Mouse (Mus musculus) frontal cortex, postnatal 36 days (tissue): ENCODE results near the gene Spock1.
"Not testable (repeated sequence)": the region's sequence is repeated elsewhere in the genome, so short reads cannot be mapped to it uniquely, and the experiment has no call there.

Experiments
- DNase-seq, 2 experiments: peaks; one replicate each; pipeline ENCODE4 v3.0.0; 2022; ENCODE audit warnings: low spot score in 2 of 2

Spock1 gene

DNA sequence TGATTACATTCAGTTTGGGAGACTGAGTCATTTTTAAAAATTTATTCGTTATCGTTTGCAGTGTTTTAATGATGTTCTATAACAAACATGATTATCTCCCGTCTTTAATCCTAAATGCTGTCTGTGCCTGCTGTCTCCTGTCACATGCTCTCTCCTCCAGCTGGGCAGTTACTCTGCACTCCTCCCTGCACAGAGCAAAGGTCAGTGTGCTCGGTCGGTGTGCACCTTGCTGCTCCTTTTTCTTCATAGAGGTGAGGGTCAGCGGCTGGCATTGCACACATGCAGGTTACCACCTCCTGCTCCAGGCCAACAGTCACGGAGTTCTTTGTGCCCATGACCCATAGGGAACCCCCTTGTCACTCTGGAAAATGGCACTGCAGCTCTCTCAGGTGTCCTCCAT, 411.4 kb downstream of the Spock1 start:
- no peak for DNase-seq

DNA sequence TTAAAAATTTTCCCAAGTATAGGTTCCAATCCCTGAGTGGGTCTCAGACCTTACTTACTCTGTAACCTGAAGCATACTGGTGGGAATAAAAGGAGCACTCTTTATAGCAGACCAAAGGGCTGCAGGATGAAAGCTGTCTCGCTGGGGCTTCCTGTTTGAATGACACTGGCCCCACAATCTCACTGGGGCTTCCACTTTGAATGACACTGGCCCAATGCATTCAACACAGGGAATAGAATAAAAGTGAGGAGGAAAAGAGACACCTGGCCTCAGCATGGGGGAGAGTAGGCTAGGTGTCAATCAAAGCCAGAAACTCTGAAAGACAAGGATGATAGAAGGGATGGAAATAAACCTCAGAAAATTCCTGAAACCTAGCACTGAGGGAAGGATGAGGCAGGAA, 413.3 kb downstream of the Spock1 start:
- DNase-seq, result no peak

DNA sequence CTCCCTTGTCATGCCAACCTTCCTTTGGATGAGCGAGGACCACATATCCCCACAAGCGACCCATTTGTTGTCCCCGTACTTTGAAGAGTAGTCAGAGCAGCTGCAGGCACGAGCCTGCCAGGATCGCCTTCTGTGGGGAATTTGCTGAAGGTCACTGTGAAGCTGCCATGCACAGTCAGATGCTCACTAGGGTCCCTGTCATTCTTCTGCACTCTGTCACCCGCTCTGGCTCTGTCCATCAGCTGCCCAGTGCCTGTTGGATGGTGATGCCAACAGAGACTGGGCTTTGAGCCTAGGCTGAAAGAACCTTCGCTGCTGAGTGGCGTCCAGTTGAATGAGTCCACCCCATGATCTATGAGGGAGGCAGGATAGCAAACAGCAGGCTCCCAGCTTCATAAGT, 419.2 kb downstream of the Spock1 start:
- peak in 1 of 2 experiments; percentile 13 for DNase-seq

DNA sequence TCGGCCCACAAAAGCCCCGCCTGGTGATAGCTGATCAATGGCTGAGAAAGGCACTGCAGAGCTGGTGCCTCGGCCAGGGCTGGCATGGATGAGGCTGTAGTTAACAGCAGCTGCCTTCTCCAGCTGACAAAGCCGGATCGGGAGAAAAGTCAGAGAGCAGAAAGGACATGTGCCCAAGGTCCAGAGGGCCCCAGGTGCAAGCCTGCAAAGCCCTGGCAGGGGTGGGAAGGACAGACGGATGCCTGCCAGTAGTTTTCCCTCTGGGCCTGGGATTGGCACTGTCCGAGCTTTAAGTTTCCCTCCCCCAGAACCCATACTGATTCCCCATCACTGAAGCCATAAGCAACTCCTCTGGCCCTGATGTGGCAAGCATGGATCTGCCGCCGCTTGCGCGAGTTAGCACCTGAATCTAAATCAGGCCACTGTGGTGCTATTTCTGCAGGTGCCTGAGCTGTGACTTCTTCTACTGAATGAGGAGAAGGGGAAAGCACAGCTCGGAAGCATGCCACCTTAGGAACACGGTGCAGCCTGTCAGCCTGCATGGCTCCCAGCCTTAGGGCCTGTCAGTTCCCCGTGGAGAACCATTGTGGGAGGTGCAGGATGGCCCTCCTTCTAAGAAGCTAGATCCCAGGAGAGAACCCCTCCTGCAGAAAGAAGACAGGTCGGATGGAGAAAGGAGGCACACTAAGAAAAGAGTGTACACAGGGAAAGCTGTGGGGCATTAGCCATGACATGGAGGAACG, 423.5 kb downstream of the Spock1 start:
- no peak for DNase-seq

DNA sequence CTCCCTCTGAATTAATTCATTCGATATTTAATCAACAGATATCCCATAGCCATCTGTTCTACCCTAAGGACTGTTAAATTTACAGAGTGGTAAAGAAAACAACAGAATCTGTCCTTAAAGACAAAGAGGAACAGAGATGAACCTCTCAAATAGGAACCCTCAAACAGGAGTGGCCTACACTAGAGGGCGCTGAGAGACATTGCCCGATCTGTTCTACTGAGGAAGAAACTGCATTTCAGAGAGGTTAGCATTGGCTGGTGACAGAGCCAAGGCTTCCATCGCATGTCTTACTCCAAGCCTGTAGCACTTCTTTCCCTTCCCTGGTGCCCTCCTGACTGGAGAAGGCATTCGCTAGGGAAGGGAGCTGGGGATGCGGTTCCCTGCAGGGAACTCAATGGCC, 431.4 kb downstream of the Spock1 start:
- DNase-seq, result peak; percentile 49 to 65

DNA sequence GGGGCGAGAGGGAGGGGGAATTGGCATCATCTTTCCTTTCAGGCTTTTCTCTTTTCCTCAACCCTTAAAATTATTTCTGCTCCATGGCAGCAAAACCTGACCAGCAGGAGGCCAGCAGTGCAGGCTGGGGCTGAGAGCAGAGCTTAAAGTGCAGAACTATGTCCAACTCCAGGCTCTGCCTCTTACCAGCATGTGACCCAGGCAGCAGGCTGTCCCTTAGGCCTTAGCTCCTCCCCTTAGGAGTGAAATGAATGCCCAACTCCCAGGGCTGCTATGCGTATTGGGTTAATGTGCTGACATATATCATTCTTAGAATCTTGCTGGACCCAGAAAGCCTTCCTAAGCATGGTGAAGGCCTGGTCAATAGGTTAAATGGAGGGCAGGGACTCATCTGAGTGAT, 434.1 kb downstream of the Spock1 start:
- DNase-seq, result no peak

DNA sequence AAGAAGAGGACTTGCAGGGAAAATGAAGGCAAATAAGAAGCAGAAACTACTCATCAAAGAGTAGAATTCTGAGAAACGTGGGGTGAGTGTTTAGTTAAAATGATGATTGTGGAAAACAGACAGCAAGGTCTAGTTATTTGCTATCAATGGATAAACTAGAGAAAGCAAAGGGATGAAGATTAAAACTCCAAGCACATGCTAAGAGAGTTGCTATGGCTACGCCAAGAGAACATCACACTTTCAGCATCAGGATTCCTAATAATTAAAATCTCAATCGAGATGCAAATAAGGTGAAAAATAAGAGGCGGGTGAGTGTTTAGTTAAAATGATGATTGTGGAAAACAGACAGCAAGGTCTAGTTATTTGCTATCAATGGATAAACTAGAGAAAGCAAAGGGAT, 437.2 kb downstream of the Spock1 start:
- not testable (repeated sequence) for DNase-seq

DNA sequence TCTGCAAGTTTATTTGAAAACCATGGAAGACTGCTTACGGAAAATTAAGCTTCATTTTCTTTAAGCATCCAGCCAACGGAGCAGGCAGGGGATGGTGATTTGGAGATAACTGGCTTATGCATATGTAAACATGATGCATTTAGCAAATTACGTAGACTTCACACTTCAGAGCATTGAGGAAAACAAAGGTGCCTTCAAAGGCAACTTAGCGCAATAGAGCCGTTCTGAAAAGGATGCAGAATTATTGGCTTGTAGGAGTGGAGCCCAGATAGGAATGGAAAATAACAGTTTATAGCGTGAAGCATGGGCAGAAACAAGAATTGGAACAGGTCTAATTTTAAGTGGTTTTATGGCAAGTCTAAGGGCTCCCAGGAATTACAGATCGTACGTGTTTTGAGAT, 448.2 kb downstream of the Spock1 start:
- DNase-seq, result no peak

DNA sequence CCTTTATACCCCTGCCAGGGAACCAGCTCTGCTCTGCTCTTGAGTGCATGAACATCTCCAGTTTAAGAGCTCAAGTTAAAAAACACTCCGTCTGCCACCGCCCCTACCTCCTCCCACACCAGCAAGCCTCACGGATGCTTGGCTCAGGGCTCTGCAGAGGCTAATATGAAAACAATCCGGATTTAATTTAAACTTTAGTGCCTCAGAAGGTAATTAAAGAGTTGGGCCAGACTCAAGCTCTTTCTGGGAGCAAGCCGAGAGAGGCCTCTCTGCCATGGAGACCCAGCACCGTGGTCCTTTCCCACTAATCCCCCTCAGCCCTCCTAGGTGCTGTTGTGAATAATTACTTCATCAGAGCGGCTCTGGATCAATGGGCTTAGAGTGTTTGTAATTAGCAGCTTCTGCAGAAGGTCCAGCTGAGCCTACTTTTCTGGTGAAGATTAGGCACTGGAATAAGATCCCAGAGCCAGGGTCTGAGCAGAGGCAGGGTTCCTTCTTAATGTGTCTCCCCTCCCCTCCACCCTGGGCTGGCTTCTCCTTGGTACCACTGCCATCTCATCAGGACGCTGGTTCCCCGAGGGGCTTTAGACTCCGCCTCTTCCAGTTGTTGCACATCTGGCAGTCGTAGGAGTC, 457.8 kb downstream of the Spock1 start:
- peak; percentile 47 to 58 for DNase-seq

DNA sequence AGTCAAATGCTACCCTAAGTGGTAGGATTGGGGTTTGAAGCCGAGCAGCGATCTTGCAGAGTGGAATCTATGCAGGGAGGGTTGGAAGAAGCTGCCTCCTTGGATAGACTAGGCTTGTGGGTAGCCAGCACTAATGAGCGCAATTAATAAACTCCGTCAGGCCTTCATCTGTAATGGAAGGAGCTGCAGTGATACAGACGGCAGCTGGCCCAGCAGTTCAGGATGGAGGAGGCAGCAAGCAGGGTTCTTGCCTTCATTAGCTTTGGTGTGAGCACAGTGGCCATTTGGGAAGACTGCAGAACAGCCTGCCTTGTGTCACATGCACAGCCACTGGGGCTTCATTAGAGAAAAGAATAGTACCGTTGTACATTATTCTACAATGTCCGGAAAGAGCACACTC, 459.2 kb downstream of the Spock1 start:
- no peak for DNase-seq

DNA sequence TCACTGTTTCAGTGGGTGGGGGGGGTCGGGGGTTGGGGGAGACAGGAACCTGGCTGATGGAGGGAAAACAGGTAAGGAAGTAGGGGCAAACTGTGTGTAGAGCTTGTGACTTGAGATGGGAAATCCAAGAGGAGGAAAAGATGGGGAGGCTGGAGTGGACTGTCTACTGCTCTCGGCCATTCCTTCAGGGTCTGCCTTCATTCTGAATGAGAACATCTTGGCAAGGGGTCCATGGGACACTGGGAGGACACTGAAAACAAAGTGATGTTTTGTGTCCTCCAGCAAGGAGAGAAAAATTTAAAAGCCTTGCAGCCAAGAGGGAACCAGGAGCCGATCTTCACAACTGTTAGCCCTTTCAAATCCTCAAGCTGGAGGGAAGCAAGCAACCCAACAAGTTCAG, 463.2 kb downstream of the Spock1 start:
- no peak for DNase-seq

DNA sequence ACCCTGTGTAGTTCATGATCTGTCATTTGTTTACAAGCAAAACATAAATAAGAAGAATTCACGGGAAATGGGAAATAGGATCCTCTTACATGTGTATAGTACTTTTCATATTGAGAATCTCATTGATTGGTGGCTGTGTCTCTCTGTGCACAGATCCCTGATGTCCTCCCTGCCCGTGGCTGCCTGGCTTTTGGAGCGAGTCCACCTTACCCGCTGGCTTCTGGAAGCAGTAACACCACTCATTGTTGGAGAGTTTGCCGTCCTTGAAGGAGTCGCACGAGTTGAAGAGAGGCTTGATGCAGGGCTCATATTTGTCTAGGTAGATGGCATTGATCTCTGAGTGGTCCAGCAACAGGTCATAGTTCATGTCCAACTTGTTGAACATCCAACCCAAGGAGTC, 468.0 kb downstream of the Spock1 start:
- DNase-seq, result no peak

DNA sequence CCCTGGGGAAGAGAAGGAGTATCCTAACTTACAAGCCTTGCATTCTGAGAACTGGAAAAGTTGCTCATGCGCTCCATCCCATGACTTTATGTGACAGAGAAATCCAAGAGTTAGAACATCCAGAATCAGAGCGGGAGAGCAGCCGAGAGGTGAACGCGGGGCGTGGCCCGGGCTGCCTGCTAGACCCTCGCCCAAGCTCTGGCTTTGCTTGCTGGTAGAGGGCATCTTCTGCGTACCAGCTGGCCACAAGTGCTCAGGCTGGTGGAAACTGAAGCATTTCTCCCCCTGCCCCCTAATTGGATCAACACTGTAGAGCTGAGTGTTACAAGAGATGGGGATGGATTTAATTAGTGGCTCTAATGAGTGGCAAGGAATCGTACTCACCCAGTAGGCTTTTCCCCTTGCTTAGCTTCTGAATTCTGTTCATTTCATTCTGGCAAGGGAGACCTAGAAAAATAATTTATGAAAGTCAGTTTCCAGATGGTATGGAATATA, 472.4 kb downstream of the Spock1 start:
- no peak for DNase-seq

DNA sequence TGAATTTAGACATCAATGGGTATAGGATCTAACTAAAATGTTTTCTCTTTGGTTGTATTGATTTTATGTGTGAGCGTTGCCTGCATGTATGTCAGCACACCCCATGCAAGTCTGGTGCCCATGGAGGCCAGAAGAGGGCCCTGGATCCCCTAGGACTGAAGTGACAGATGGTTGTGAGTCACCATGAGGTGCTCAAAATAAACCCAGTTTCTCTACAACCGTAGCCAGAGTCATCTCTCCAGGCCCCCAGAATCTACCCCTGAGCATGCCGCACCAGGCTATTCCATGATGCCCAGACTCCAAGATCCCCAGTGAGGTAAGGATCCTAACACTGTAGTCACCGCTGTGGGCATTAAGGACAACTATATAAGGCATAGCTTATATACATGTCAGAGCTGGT, 474.3 kb downstream of the Spock1 start:
- DNase-seq, result no peak

DNA sequence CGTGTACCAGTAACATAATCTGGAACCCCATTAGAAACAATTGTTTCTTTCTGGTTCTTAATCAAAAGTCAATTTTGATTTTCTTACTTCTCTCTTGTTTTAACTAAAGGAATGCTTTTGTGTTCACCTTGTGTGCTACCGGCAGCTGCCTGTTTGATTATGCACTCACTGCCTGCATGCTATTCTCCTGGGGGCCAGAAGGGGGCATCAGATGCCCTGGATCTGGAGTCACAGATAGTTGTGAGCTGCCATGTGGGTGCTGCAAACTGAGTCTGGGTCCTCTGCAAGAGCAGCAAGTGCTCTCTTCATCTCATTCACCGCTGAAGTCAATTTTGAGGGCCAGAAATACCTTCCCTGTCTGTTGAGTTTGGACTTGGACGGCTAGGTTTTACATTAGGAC, 476.3 kb downstream of the Spock1 start:
- no peak for DNase-seq

DNA sequence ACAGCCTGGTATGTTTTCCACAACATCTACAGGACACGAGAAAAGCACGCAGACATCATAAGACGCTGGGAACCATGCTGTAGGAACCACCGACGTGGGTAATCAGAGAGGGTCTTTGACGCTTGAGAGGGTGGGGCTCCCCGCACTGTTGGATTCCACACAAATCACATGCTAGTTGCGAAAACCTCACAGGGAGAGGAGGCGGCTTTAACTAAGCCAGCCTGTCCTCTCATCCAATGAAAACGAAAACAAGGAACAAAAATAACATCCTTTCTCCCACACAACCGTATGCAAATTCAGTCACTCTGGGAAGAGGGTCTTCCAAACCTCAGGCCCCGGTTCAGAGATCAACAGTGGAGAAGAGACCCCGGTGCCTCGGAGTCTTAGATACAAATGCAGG, 479.3 kb downstream of the Spock1 start:
- peak; percentile 28 to 46 for DNase-seq

DNA sequence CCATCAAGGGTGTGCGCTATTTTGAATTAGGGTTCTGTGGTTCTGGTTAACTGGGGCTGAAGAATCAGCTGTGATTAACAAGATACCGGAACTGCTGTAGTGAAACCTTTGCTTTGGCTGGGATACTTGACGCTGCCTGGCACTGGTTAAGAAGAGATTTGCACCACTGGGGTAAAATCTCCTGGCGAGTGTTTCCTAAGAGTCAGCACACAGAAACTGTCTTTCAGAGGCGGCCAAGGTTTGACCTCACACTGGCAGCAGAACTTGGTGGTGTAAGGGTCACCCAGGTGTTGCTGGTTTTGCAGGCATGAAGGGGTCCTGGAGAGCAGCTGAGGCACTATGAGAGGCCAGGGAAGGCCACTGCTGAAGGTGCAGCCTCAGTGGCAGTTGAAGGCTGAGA, 489.4 kb downstream of the Spock1 start:
- DNase-seq, result no peak

DNA sequence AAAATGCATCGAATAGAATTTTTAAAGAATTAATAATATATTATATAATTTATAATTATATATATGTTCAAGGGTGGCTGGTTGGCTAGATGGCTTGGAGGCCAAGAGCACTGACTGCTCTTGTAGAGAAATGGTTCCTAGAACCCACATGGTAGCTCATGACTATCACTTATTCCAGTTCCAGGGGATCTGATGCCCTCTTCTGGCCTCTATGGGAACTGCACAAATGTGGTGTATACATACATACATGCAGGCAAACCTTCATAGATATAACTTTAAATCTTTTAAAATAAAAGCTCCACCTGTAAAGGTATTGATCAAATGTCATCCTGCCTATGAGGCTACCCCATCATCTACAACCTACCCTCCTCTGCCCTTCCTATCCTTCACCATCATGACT, 493.4 kb downstream of the Spock1 start:
- no peak for DNase-seq

DNA sequence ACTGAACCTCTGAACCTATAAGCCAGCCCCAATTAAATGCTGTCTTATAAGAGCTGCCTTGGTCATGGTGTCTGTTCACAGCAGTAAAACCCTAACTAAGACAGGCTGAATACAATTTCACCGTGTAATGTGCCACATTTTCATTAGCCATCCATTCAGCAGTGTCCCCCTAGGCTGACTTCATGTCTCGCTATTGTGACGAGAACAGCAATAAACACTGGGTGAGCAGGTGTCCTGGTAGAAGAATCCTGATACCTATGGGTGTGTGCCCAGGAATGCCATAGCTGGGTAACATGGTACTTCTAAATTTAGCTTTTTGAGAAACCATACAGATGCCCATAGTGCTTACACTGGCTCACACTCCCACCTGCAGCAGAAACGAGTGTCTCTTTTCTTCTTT, 500.5 kb downstream of the Spock1 start:
- DNase-seq, result no peak

DNA sequence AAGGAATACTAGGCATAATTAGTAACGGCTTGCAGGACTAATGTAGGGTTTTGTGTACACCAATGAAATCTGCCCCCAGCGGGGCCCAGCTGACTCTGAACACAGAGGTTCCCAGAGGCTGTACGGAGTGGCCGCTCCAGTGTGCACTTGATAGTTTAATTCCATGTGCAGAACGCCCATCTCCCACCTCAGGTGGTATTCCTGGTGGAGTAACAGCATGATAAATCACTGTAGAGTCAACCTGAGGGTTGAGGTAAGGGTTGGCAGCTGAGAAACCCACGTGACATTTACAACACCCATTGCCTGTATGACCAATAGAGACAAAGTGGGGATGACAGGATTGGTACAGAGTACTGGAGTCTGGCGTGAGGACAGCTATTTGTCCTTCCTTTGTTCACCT, 505.7 kb downstream of the Spock1 start:
- DNase-seq, result no peak

DNA sequence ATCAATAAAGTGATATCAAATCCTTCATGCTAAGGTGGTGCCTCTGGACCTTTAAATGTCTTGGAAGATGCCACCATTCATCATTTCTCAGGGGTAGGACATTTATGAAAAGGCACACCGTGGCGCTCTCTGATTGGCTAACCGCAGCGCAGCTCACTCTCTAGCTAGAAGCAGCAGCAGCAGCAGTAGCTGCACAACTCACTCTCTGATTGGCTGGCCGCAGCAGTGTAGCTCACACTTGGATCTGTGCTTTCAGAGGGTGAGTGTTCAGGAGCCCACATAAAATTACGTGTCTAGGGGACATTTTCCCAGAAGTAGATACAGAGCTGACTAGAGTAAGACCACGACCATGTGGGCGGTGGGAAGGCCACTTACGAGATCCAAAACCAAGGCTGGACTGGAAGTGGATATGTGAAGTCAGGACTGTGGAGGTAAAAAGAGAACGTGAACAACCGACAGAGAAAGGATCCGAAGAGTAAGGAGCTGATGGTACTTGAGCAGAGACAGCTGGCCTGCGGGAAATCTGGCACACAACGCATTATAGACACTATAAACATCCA, 535.9 kb downstream of the Spock1 start:
- peak; percentile 5 to 10 for DNase-seq
